Mouse (Mus musculus): ENCODE data around the gene Ugcg. TPM values are rescaled to one million over a fixed set of nuclear protein-coding genes. Genes with fewer than 3 reads are reported as not detected.

The Ugcg gene
- total and polyA plus RNA-seq, 3 experiments = 10.0 to 15.6 (median 13.3) TPM

GRCm38 (mm10) chr4:59239312-59239728, 50.3 kb downstream of the Ugcg start:
- 17% methylated on average over 9 of the region's 9 CpGs for WGBS
- peak overlapping the region; percentile 43 for H3K9ac ChIP-seq (ENCODE audit: low read depth, low read length)
- no peak for TF ChIP-seq POLR2A (IDR thresholded peaks at IDR 0.05; ENCODE audit: insufficient read depth, low read depth, low read length)
- intact Hi-C loops (cut with DNase I) = loop anchor here (5.0 kb wide), 1 partner anchor 47 kb away; no protein-coding TSS in a partner anchor
- peak overlapping the region; percentile 28; the same call in 1 of the 2 replicates for H3K4me3 ChIP-seq
- H3K79me2 ChIP-seq (replicated peaks; ENCODE audit: control insufficient read depth, insufficient read depth, low read length) = no peaks in the 10 kb centered on the region
- DNase-seq = peak in 1 of 2 experiments; percentile 46
- peaks cover 9% of the 10 kb centered on the region for H3K4me1 ChIP-seq (ENCODE audit: control insufficient read depth, insufficient read depth, low read length)
- H3K27me3 ChIP-seq (ENCODE audit: control insufficient read depth, insufficient read depth, low read length) = no peaks in the 10 kb centered on the region
- peak overlapping the region; percentile 77 for H3K27ac ChIP-seq
- no peaks in the 10 kb centered on the region for H3K36me3 ChIP-seq (ENCODE audit: control insufficient read depth, insufficient read depth, low read length)

GRCm38 (mm10) chr4:59240160-59240559, 51.1 kb downstream of the Ugcg start:
- intact Hi-C loops (cut with DNase I) = no loop called here
- H3K36me3 ChIP-seq (ENCODE audit: control insufficient read depth, insufficient read depth, low read length) = no peaks in the 10 kb centered on the region
- no peak overlapping the region for H3K27ac ChIP-seq
- TF ChIP-seq EP300 (IDR thresholded peaks at IDR 0.05; ENCODE audit: insufficient read depth, low read depth, low read length) = no peak
- TF ChIP-seq POLR2A (IDR thresholded peaks at IDR 0.05; ENCODE audit: insufficient read depth, low read depth, low read length) = no peak
- TF ChIP-seq CTCF (IDR thresholded peaks at IDR 0.05) = no peak
- H3K4me1 ChIP-seq (ENCODE audit: control insufficient read depth, insufficient read depth, low read length) = peaks cover 9% of the 10 kb centered on the region
- no peaks in the 10 kb centered on the region for H3K27me3 ChIP-seq (ENCODE audit: control insufficient read depth, insufficient read depth, low read length)
- H3K79me2 ChIP-seq (replicated peaks; ENCODE audit: control insufficient read depth, insufficient read depth, low read length) = no peaks in the 10 kb centered on the region
- DNase-seq = no peak
- 95% methylated on average over 9 of the region's 9 CpGs for WGBS
- H3K9ac ChIP-seq (ENCODE audit: low read depth, low read length) = no peak overlapping the region
- H3K4me3 ChIP-seq = no peak overlapping the region

GRCm38 (mm10) chr4:59241096-59241495, 52.0 kb downstream of the Ugcg start:
- Histone ChIP-seq H3K9ac (ENCODE audit: low read depth, low read length) (no peak overlapping the region), H3K4me1 (ENCODE audit: control insufficient read depth, insufficient read depth, low read length) (peaks cover 9% of the 10 kb centered on the region), H3K27ac (no peak overlapping the region), H3K79me2 (replicated peaks; ENCODE audit: control insufficient read depth, insufficient read depth, low read length) (no peaks in the 10 kb centered on the region), H3K27me3 (ENCODE audit: control insufficient read depth, insufficient read depth, low read length) (no peaks in the 10 kb centered on the region), H3K36me3 (ENCODE audit: control insufficient read depth, insufficient read depth, low read length) (no peaks in the 10 kb centered on the region), H3K4me3 (no peak overlapping the region)
- DNase-seq = no peak
- intact Hi-C loops (cut with DNase I) = no loop called here
- TF ChIP-seq POLR2A (IDR thresholded peaks at IDR 0.05; ENCODE audit: insufficient read depth, low read depth, low read length) = no peak
- peak; percentile 32 for TF ChIP-seq CTCF (IDR thresholded peaks at IDR 0.05)
- 87% methylated on average over 4 of the region's 4 CpGs for WGBS

- no peak overlapping the region for H3K4me3 ChIP-seq
- H3K79me2 ChIP-seq (replicated peaks; ENCODE audit: control insufficient read depth, insufficient read depth, low read length) = no peaks in the 10 kb centered on the region
- no peaks in the 10 kb centered on the region for H3K36me3 ChIP-seq (ENCODE audit: control insufficient read depth, insufficient read depth, low read length)
- no peak overlapping the region for H3K27ac ChIP-seq
- H3K9ac ChIP-seq (ENCODE audit: low read depth, low read length) = no peak overlapping the region
- no peak for TF ChIP-seq CTCF (IDR thresholded peaks at IDR 0.05)
- TF ChIP-seq POLR2A (IDR thresholded peaks at IDR 0.05; ENCODE audit: insufficient read depth, low read depth, low read length) = no peak
- TF ChIP-seq EP300 (IDR thresholded peaks at IDR 0.05; ENCODE audit: insufficient read depth, low read depth, low read length) = no peak
- H3K27me3 ChIP-seq (ENCODE audit: control insufficient read depth, insufficient read depth, low read length) = no peaks in the 10 kb centered on the region
- WGBS = 93% methylated on average over 3 of the region's 3 CpGs
- no peak for DNase-seq
- intact Hi-C loops (cut with DNase I) = no loop called here
- H3K4me1 ChIP-seq (ENCODE audit: control insufficient read depth, insufficient read depth, low read length) = peaks cover 9% of the 10 kb centered on the region
Measured at GRCm38 (mm10) chr4:59242221-59242620, 53.2 kb downstream of the Ugcg start.

DNA sequence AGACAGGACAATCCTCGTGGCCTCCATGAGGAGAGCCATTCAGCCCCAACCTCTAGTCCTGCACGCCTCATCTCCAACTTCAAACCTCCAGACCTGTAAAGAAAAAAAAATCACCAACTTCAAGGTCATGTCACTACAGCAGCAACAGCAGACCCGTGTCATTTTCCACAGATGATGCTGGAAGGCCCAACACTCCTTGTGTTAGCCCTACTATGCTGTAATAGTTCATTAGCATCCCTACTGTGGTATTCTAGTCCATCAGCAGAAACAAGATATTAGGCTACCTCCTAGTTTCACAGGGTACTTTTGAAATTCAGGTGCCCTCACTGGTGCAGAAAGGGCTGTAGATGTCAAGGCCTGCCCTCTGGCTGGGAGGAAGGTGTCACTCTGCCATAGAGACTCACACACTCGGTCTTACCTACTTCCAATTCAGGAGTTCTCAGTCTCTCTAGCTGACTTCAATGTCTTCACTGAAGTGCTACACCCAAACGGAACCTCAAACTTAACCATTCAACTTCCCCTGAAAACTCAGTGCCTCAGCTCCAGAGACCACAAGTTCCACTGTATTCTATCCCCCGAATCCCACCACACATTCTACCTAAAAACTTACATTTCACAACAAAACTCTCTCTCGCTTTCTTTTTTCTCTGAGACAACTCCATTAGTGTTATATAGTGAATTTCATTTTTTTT, 54.9 kb downstream of the Ugcg start:
- WGBS = 81% methylated on average over 7 of the region's 7 CpGs
- Histone ChIP-seq H3K27me3 (ENCODE audit: control insufficient read depth, insufficient read depth, low read length) (no peaks in the 10 kb centered on the region), H3K79me2 (replicated peaks; ENCODE audit: control insufficient read depth, insufficient read depth, low read length) (no peaks in the 10 kb centered on the region), H3K9ac (ENCODE audit: low read depth, low read length) (no peak overlapping the region), H3K36me3 (ENCODE audit: control insufficient read depth, insufficient read depth, low read length) (no peaks in the 10 kb centered on the region), H3K4me3 (no peak overlapping the region), H3K4me1 (ENCODE audit: control insufficient read depth, insufficient read depth, low read length) (peaks cover 6% of the 10 kb centered on the region), H3K27ac (no peak overlapping the region)
- DNase-seq = no peak
- intact Hi-C loops (cut with DNase I) = no loop called here
- no peak for TF ChIP-seq EP300 (IDR thresholded peaks at IDR 0.05; ENCODE audit: insufficient read depth, low read depth, low read length)
- no peak for TF ChIP-seq CTCF (IDR thresholded peaks at IDR 0.05)
- TF ChIP-seq POLR2A (IDR thresholded peaks at IDR 0.05; ENCODE audit: insufficient read depth, low read depth, low read length) = no peak

DNA sequence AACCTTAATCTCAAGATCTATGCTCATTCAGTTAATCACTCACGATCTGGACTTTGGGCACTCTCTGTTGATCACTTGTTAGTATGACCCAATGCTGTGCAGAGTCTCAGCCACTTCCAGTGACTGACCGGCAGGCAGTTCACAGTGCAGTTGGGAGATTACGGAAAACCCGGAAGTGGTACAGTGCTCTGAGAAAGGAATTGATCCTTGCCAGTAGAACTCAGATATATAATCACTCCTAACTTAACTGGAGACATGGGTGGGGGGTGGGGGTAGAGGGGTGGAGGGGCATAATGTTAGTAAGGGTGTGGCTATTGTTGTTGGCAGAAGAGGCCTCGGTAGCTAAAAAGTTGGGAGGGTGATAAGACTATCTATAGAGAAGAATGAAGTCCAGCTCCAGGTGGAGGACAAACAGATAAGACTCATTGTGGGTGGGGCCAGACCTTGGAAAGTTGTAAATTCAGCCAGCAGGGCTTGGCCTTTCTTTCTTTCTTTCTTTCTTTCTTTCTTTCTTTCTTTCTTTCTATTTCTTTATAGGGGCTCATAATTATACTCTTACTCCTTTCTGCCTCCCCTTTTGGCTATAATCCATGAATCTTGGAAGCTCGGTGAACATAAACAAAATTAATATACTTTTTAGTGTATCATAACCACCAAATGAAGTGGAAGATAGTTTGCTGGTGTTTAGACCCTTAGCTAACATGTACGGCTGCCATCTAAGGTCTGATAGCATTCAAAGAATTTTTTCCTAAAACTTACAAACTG, 55.9 kb downstream of the Ugcg start:
- H3K9ac ChIP-seq (ENCODE audit: low read depth, low read length) = no peak overlapping the region
- no peaks in the 10 kb centered on the region; the same call in 1 of the 2 replicates for H3K4me1 ChIP-seq (ENCODE audit: control insufficient read depth, insufficient read depth, low read length)
- TF ChIP-seq POLR2A (IDR thresholded peaks at IDR 0.05; ENCODE audit: insufficient read depth, low read depth, low read length) (no peak), EP300 (IDR thresholded peaks at IDR 0.05; ENCODE audit: insufficient read depth, low read depth, low read length) (no peak), CTCF (IDR thresholded peaks at IDR 0.05) (no peak)
- WGBS = 59% methylated on average over 7 of the region's 7 CpGs
- no peaks in the 10 kb centered on the region for H3K36me3 ChIP-seq (ENCODE audit: control insufficient read depth, insufficient read depth, low read length)
- H3K27ac ChIP-seq = peak overlapping the region; percentile 7; the same call in 1 of the 2 replicates
- intact Hi-C loops (cut with DNase I) = loop anchor here (5.0 kb wide), 1 partner anchor 148 kb away; no protein-coding TSS in a partner anchor
- no peaks in the 10 kb centered on the region for H3K79me2 ChIP-seq (replicated peaks; ENCODE audit: control insufficient read depth, insufficient read depth, low read length)
- no peak for DNase-seq
- H3K27me3 ChIP-seq (ENCODE audit: control insufficient read depth, insufficient read depth, low read length) = no peaks in the 10 kb centered on the region
- no peak overlapping the region for H3K4me3 ChIP-seq
